Mouse (Mus musculus) limb, embryonic 15.5 days (tissue): ENCODE measurements around the gene Kcnc1. TPM values are rescaled to one million over a fixed set of nuclear protein-coding genes. Genes with fewer than 3 reads are reported as not detected.
A peak's percentile ranks its signal among the peaks of the same experiment; 100 is the strongest.

Experiments
- ATAC-seq: fragments of 200-750 bp; cut with Nextera tagmentation; 2 replicates; pipeline ENCODE4 v1.8.0; 2017; ENCODE audit warnings: low read depth, moderate TSS enrichment; ENCODE audit not compliant: insufficient number of reproducible peaks, low FRiP score, low TSS enrichment
- H3K27ac ChIP-seq: fragments of 300-500 bp; sonication (generic); 2 replicates; pipeline ENCODE4 v1.5.1; 2015; ENCODE audit warnings: moderate library complexity, mild to moderate bottlenecking, inconsistent platforms
- H3K27me3 ChIP-seq: fragments of 300-500 bp; sonication (generic); 2 replicates; pipeline ENCODE4 v1.6.1; 2015; ENCODE audit warnings: inconsistent platforms
- H3K36me3 ChIP-seq: fragments of 300-500 bp; sonication (generic); 2 replicates; pipeline ENCODE4 v1.6.1; 2015; ENCODE audit warnings: inconsistent platforms
- H3K4me1 ChIP-seq: fragments of 300-500 bp; sonication (generic); 2 replicates; pipeline ENCODE4 v1.6.1; 2015; ENCODE audit warnings: inconsistent platforms
- H3K4me2 ChIP-seq: fragments of 300-500 bp; sonication (generic); 2 replicates; pipeline ENCODE4 v1.6.1; 2015; ENCODE audit warnings: mild to moderate bottlenecking, inconsistent platforms
- H3K4me3 ChIP-seq: fragments of 300-500 bp; sonication (generic); 2 replicates; pipeline ENCODE4 v1.5.1; 2015; ENCODE audit warnings: mild to moderate bottlenecking, inconsistent platforms
- H3K9ac ChIP-seq: fragments of 300-500 bp; sonication (generic); 2 replicates; pipeline ENCODE4 v1.6.1; 2015; ENCODE audit warnings: inconsistent platforms
- H3K9me3 ChIP-seq: fragments of 300-500 bp; sonication (generic); 2 replicates; pipeline ENCODE4 v1.6.1; 2016; ENCODE audit warnings: inconsistent platforms
- WGBS: fragments of 180-500 bp; shearing (Covaris S2); methylation state at CpG from one replicate; pipeline ENCODE4 v1.1.7; 2015; 5-methylcytosine and 5-hydroxymethylcytosine counted together
- polyA plus RNA-seq: library from polyadenylated mRNA; unstranded; fragments of >200 nt; fragmentation: Nextera tagmentation; extraction: Ambion mirVana; gene quantifications from 2 replicates; pipeline ENCODE4 v1.2.1, GENCODE M21; 2015

Kcnc1 gene
- 0.37 and 0.45 TPM in 2 replicates for polyA plus RNA-seq

GRCm38 (mm10) chr7:46396231-46396927 is at the start of gene Kcnc1:
TSS of gene Kcnc1 (plus strand) at chr7:46396497.
- H3K4me3 ChIP-seq, result peak within 1 kb of the TSS; percentile 49
- 1% methylated on average over 51 of the region's 93 CpGs for WGBS
- H3K9ac ChIP-seq, result no peak within 1 kb of the TSS
- peak; percentile 74 for ATAC-seq
- H3K4me1 ChIP-seq, result peaks cover 23% of the 10 kb centered on the region
- H3K27ac ChIP-seq, result no peak within 1 kb of the TSS
- peaks cover 83% of the 10 kb centered on the region for H3K27me3 ChIP-seq
- H3K4me2 ChIP-seq, result peak within 1 kb of the TSS; percentile 92
- H3K9me3 ChIP-seq, result no peaks in the 10 kb centered on the region
- no peaks in the 10 kb centered on the region for H3K36me3 ChIP-seq

- Histone ChIP-seq H3K4me3 (no peak overlapping the region), H3K27me3 (peaks cover 37% of the 10 kb centered on the region), H3K4me1 (0 out of 2 replicates have a peak, but pooled peaks cover 2% of the 10 kb centered on the region), H3K9me3 (no peaks in the 10 kb centered on the region), H3K9ac (no peak overlapping the region), H3K36me3 (no peaks in the 10 kb centered on the region), H3K4me2 (no peak overlapping the region), H3K27ac (no peak overlapping the region)
- ATAC-seq, result no peak
- WGBS, result 48% methylated on average over 4 of the region's 4 CpGs
These were observed 48.6 kb upstream of the Kcnc1 start for GRCm38 (mm10) chr7:46347692-46348091.

GRCm38 (mm10) chr7:46348813-46349212 is 47.5 kb upstream of the Kcnc1 start:
- Histone ChIP-seq H3K27me3 (peaks cover 37% of the 10 kb centered on the region), H3K9me3 (no peaks in the 10 kb centered on the region), H3K27ac (no peak overlapping the region), H3K9ac (no peak overlapping the region), H3K4me1 (0 out of 2 replicates have a peak, but pooled peaks cover 2% of the 10 kb centered on the region), H3K4me3 (no peak overlapping the region), H3K36me3 (no peaks in the 10 kb centered on the region), H3K4me2 (no peak overlapping the region)
- 3% methylated on average over 35 of the region's 36 CpGs for WGBS
- no peak for ATAC-seq

- no peak overlapping the region for H3K4me2 ChIP-seq
- H3K27me3 ChIP-seq, result peaks cover 37% of the 10 kb centered on the region
- H3K36me3 ChIP-seq, result no peaks in the 10 kb centered on the region
- 0 out of 2 replicates have a peak, but pooled peaks cover 2% of the 10 kb centered on the region for H3K4me1 ChIP-seq
- no peak for ATAC-seq
- WGBS, result 56% methylated on average over 9 of the region's 9 CpGs
- H3K9me3 ChIP-seq, result no peaks in the 10 kb centered on the region
- H3K9ac ChIP-seq, result no peak overlapping the region
- H3K27ac ChIP-seq, result no peak overlapping the region
- no peak overlapping the region for H3K4me3 ChIP-seq
These were observed 46.1 kb upstream of the Kcnc1 start for GRCm38 (mm10) chr7:46350119-46350702.

- Histone ChIP-seq H3K4me3 (no peak overlapping the region), H3K9ac (no peak overlapping the region), H3K27ac (no peak overlapping the region), H3K27me3 (peaks cover 32% of the 10 kb centered on the region), H3K9me3 (no peaks in the 10 kb centered on the region), H3K36me3 (no peaks in the 10 kb centered on the region), H3K4me2 (no peak overlapping the region), H3K4me1 (0 out of 2 replicates have a peak, but pooled peaks cover 2% of the 10 kb centered on the region)
- 0 out of 2 replicates have a peak, but pooled peaks have one; percentile 7 for ATAC-seq
- 75% methylated on average over 2 of the region's 2 CpGs for WGBS
These were observed 43.5 kb upstream of the Kcnc1 start for GRCm38 (mm10) chr7:46352748-46353147.

- Histone ChIP-seq H3K9ac (no peak overlapping the region), H3K36me3 (no peaks in the 10 kb centered on the region), H3K4me1 (0 out of 2 replicates have a peak, but pooled peaks cover 2% of the 10 kb centered on the region), H3K4me2 (no peak overlapping the region), H3K27ac (no peak overlapping the region), H3K9me3 (no peaks in the 10 kb centered on the region), H3K27me3 (peaks cover 28% of the 10 kb centered on the region), H3K4me3 (no peak overlapping the region)
- ATAC-seq, result peak; percentile 55
- WGBS, result 51% methylated on average over 8 of the region's 8 CpGs
These were observed 43.1 kb upstream of the Kcnc1 start for GRCm38 (mm10) chr7:46353216-46353615.

- no peak overlapping the region for H3K4me3 ChIP-seq
- WGBS, result 54% methylated on average over 4 of the region's 4 CpGs
- ATAC-seq, result no peak
- no peak overlapping the region for H3K9ac ChIP-seq
- H3K36me3 ChIP-seq, result no peaks in the 10 kb centered on the region
- H3K9me3 ChIP-seq, result no peaks in the 10 kb centered on the region
- no peak overlapping the region for H3K27ac ChIP-seq
- no peak overlapping the region for H3K4me2 ChIP-seq
- 0 out of 2 replicates have a peak, but pooled peaks cover 2% of the 10 kb centered on the region for H3K4me1 ChIP-seq
- peaks cover 21% of the 10 kb centered on the region for H3K27me3 ChIP-seq
These were observed 42.4 kb upstream of the Kcnc1 start for GRCm38 (mm10) chr7:46353875-46354274.

GRCm38 (mm10) chr7:46361776-46362175 is 34.5 kb upstream of the Kcnc1 start:
- H3K27ac ChIP-seq, result no peak overlapping the region
- no peaks in the 10 kb centered on the region for H3K27me3 ChIP-seq
- no peaks in the 10 kb centered on the region for H3K9me3 ChIP-seq
- ATAC-seq, result no peak
- H3K36me3 ChIP-seq, result no peaks in the 10 kb centered on the region
- no peak overlapping the region for H3K4me3 ChIP-seq
- no peak overlapping the region for H3K9ac ChIP-seq
- H3K4me2 ChIP-seq, result no peak overlapping the region
- H3K4me1 ChIP-seq, result no peaks in the 10 kb centered on the region

GRCm38 (mm10) chr7:46364154-46364553 is 32.1 kb upstream of the Kcnc1 start:
- H3K4me1 ChIP-seq, result no peaks in the 10 kb centered on the region
- H3K4me2 ChIP-seq, result no peak overlapping the region
- WGBS, result 48% methylated on average over 5 of the region's 5 CpGs
- no peaks in the 10 kb centered on the region for H3K36me3 ChIP-seq
- ATAC-seq, result no peak
- H3K9ac ChIP-seq, result no peak overlapping the region
- no peak overlapping the region for H3K4me3 ChIP-seq
- H3K27ac ChIP-seq, result no peak overlapping the region
- H3K9me3 ChIP-seq, result no peaks in the 10 kb centered on the region
- H3K27me3 ChIP-seq, result no peaks in the 10 kb centered on the region

GRCm38 (mm10) chr7:46365810-46366209 is 30.5 kb upstream of the Kcnc1 start:
- ATAC-seq, result peak; percentile 53; the same call in 1 of the 2 replicates
- no peaks in the 10 kb centered on the region for H3K9me3 ChIP-seq
- no peak overlapping the region for H3K9ac ChIP-seq
- 74% methylated on average over 1 of the region's 1 CpGs for WGBS
- no peaks in the 10 kb centered on the region for H3K27me3 ChIP-seq
- no peak overlapping the region for H3K4me2 ChIP-seq
- H3K4me1 ChIP-seq, result no peaks in the 10 kb centered on the region
- no peak overlapping the region for H3K4me3 ChIP-seq
- no peaks in the 10 kb centered on the region for H3K36me3 ChIP-seq
- H3K27ac ChIP-seq, result no peak overlapping the region

- no peaks in the 10 kb centered on the region for H3K36me3 ChIP-seq
- H3K27ac ChIP-seq, result no peak overlapping the region
- peak; percentile 60 for ATAC-seq
- H3K4me1 ChIP-seq, result no peaks in the 10 kb centered on the region
- H3K9ac ChIP-seq, result no peak overlapping the region
- no peak overlapping the region for H3K4me3 ChIP-seq
- no peaks in the 10 kb centered on the region for H3K9me3 ChIP-seq
- H3K4me2 ChIP-seq, result no peak overlapping the region
- peaks cover 39% of the 10 kb centered on the region for H3K27me3 ChIP-seq
- WGBS, result 59% methylated on average over 4 of the region's 4 CpGs
These were observed 25.2 kb upstream of the Kcnc1 start for GRCm38 (mm10) chr7:46371104-46371503.
